Mouse (Mus musculus): ENCODE data around the gene Pabpc1l.

GRCm38 (mm10) chr2:164084342-164084700 is 59.1 kb downstream of the Pabpc1l start:
- TF ChIP-seq CTCF (IDR thresholded peaks at IDR 0.05; ENCODE audit: control insufficient read depth, insufficient read depth, insufficient read length) = no peak
- TF ChIP-seq MYOD1 (IDR thresholded peaks at IDR 0.05; ENCODE audit: control insufficient read depth, insufficient read length, low read depth) = no peak
- no peak for TF ChIP-seq CEBPB (IDR thresholded peaks at IDR 0.05; ENCODE audit: low read depth)
